Mouse (Mus musculus) heart, adult 2 months (tissue): ENCODE results near the gene Ank3. TPM values are rescaled to one million over a fixed set of nuclear protein-coding genes. Genes with fewer than 3 reads are reported as not detected.

Experiments used
- DNase-seq, 2 experiments: peaks; one replicate each; pipeline ENCODE4 v3.0.0; 2021
- H3K27ac ChIP-seq: fragments of 200-600 bp; 2 replicates; pipeline ENCODE4 v1.8.1; 2022
- H3K27me3 ChIP-seq: fragments of 200-500 bp; 2 replicates; pipeline ENCODE4 v1.6.1; 2012; ENCODE audit warnings: mild to moderate bottlenecking, low read length, inconsistent platforms, mixed read lengths; ENCODE audit not compliant: control insufficient read depth, insufficient read depth
- H3K36me3 ChIP-seq: fragments of 200-500 bp; 2 replicates; pipeline ENCODE4 v1.6.1; 2012; ENCODE audit warnings: low read length, inconsistent platforms; ENCODE audit not compliant: control insufficient read depth, insufficient read depth
- H3K4me1 ChIP-seq: fragments of 200-500 bp; 2 replicates; pipeline ENCODE4 v1.6.1; 2011; ENCODE audit warnings: low read length; ENCODE audit not compliant: control insufficient read depth, insufficient read depth
- H3K4me3 ChIP-seq: fragments of 200-600 bp; 2 replicates; pipeline ENCODE4 v1.8.1; 2022
- H3K79me2 ChIP-seq: fragments of 200-500 bp; replicated peaks from 2 replicates; pipeline ENCODE4 v1.6.1; 2012; ENCODE audit warnings: mild to moderate bottlenecking, inconsistent platforms, low read length, moderate library complexity, mixed read lengths; ENCODE audit not compliant: control insufficient read depth, insufficient read depth
- H3K9ac ChIP-seq: fragments of 200-500 bp; 2 replicates; pipeline ENCODE4 v1.6.1; 2012; ENCODE audit warnings: low read depth, mild to moderate bottlenecking, control low read depth, inconsistent platforms, low read length, mixed read lengths
- CTCF ChIP-seq: fragments of 200-600 bp; IDR thresholded peaks from 2 replicates; pipeline ENCODE4 v1.8.1; 2022; ENCODE audit warnings: antibody characterized with exemption, mild to moderate bottlenecking, moderate library complexity
- EP300 ChIP-seq: fragments of 200-500 bp; IDR thresholded peaks from 2 replicates; pipeline ENCODE4 v1.6.1; 2011; ENCODE audit warnings: low read depth, low read length, control low read depth; ENCODE audit not compliant: insufficient read depth
- POLR2A ChIP-seq: fragments of 200-500 bp; IDR thresholded peaks from 2 replicates; pipeline ENCODE4 v1.6.1; 2011; ENCODE audit warnings: mild to moderate bottlenecking, low read depth, low read length, control low read depth; ENCODE audit not compliant: insufficient read depth
- WGBS: fragments of 180-500 bp; shearing (Covaris S2); methylation state at CpG from one replicate; pipeline ENCODE4 v1.1.7; 2018; 5-methylcytosine and 5-hydroxymethylcytosine counted together
- intact Hi-C: fragments of 180-260 bp; cut with DNase I; formaldehyde crosslinking; loops from one replicate; pipeline ENCODE4 v1.15.1; 2025
- polyA plus RNA-seq: library from polyadenylated mRNA; depleted of rRNA; stranded (reverse); fragments of >200 nt; gene quantifications from 2 replicates; pipeline ENCODE4 v1.2.3, GENCODE M21; 2012
- total RNA-seq, 2 experiments: library from RNA; stranded (reverse); gene quantifications; 2 replicates each; pipeline ENCODE4 v1.2.3; 2021

The Ank3 gene
- total and polyA plus RNA-seq, 3 experiments = 16.8 to 80.3 (median 64.6) TPM

DNA sequence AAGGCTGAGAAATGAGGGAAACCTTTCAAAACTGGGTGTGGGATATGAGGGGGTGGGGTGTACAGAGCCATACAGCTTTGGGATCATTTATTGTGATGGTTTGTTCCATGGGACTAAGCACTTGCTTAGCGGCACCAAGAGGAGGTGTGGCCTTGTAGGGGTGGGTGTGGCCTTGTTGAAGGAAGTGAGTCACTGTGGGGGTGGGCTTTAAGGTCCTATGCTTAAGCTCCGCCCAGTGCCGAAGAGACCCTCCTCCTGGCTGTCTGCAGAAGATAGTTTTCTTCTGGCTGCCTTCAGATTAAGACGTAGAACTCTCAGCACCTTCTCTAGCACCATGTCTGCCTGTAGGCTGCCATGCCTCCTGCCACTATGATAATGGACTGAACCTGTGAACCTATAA, 9.1 kb upstream of the Ank3 start:
- 88% methylated on average over 4 of the region's 4 CpGs for WGBS
- intact Hi-C loops = no loop called here
- Histone ChIP-seq H3K27ac (no peak overlapping the region), H3K4me1 (no peaks in the 10 kb centered on the region; the same call in 1 of the 2 replicates), H3K36me3 (no peaks in the 10 kb centered on the region), H3K9ac (no peak overlapping the region), H3K27me3 (no peaks in the 10 kb centered on the region), H3K4me3 (no peak overlapping the region), H3K79me2 (no peaks in the 10 kb centered on the region)
- DNase-seq = no peak
- TF ChIP-seq EP300 (no peak), POLR2A (no peak), CTCF (no peak)

DNA sequence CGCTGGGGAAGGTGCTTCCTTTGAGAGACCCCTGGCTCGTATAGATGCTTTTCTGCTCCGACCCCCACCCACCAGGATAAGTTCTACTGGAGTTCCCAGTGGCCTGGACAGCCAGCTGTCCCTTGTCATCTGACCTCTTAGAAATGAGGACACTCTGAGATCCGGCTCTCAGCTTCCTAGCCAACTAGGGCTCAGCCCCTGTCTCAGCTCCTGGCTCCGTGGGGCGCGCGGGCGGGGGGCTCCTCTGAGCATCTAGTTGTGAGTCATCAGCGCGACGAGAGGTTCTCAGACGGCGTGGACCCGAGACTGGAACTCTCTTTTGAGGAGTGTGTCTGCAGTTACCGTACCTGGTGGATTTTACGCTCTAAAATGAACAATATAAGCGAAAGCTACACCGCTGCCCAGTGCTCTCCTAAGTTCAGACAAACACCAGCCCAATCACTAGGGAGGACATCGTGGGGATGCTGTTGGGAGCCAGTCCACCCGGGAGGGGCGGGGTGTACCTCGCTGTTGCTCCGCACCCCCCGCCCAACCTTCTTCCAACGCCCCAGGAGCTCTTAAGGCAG, 293 bp upstream of the Ank3 start:
- peak overlapping the region; percentile 59 for H3K4me3 ChIP-seq
- DNase-seq = peak; percentile 7 to 20
- H3K79me2 ChIP-seq = no peaks in the 10 kb centered on the region
- H3K9ac ChIP-seq = peak overlapping the region; percentile 38
- peaks cover 5% of the 10 kb centered on the region for H3K27me3 ChIP-seq
- no peaks in the 10 kb centered on the region for H3K36me3 ChIP-seq
- H3K4me1 ChIP-seq = no peaks in the 10 kb centered on the region; the same call in 1 of the 2 replicates
- TF ChIP-seq EP300 = no peak
- no peak for TF ChIP-seq CTCF
- no peak overlapping the region for H3K27ac ChIP-seq
- intact Hi-C loops = no loop called here
- 3% methylated on average over 26 of the region's 26 CpGs for WGBS

DNA sequence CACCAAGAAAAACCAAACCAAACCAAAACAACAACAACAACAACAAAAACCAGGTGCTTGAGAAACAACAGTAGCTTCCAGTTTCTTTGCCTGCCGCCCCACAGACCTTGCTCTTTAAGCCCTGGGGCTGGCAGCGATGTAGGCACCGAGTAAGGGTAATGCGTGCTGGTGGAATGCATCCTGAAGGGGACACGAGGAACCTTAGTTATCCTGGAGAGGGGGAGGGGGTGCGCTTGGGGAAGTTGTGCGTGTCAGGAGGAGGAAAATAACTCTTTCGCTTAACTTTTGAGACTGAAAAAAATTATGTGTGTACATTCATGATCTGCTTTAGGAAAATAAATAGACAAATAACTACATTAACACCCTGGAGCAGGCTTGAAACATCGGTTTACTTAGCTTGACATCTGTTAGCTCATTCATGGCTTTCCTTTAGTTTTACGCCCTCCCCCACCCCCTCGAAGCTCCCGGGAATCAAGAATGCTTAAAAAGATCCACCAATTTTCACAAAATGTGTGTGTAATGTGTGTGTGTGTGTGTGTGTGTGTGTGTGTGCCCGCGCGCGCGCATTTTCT, 1.3 kb downstream of the Ank3 start:
- H3K4me3 ChIP-seq = peak overlapping the region; percentile 59; the same call in 1 of the 2 replicates
- 13% methylated on average over 17 of the region's 17 CpGs for WGBS
- no peak overlapping the region for H3K27ac ChIP-seq
- no peak for DNase-seq
- TF ChIP-seq EP300 (no peak), CTCF (no peak), POLR2A (no peak)
- H3K36me3 ChIP-seq = no peaks in the 10 kb centered on the region
- no peak overlapping the region for H3K9ac ChIP-seq
- intact Hi-C loops = no loop called here
- H3K4me1 ChIP-seq = no peaks in the 10 kb centered on the region
- H3K27me3 ChIP-seq = peaks cover 5% of the 10 kb centered on the region
- no peaks in the 10 kb centered on the region for H3K79me2 ChIP-seq

DNA sequence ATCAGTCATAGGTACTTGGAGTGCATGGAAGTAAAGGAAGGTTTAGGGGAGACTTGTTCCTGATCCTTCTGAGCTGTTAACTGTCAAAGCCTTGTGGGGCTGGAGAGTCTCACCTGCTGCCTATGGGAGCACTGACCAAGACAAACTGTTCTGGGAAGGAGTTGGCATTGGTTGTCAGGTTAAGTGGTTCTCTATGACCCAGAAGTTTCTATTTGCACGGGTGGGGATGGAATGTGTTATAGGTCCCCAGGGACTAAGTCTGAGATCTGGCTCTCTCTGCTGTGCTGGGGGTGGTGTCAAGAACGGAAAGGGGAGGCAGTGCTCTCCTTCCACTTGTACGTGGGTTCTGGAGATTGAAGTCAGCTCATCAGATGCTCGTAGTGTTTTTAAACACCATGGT, 6.9 kb downstream of the Ank3 start:
- no peak overlapping the region for H3K27ac ChIP-seq
- no peak for DNase-seq
- WGBS = 47% methylated on average over 4 of the region's 4 CpGs
- TF ChIP-seq CTCF = no peak
- no peak for TF ChIP-seq EP300
- no peak for TF ChIP-seq POLR2A
- H3K36me3 ChIP-seq = no peaks in the 10 kb centered on the region
- no peaks in the 10 kb centered on the region for H3K27me3 ChIP-seq
- intact Hi-C loops = no loop called here
- H3K9ac ChIP-seq = no peak overlapping the region
- no peaks in the 10 kb centered on the region for H3K4me1 ChIP-seq
- no peak overlapping the region for H3K4me3 ChIP-seq
- H3K79me2 ChIP-seq = no peaks in the 10 kb centered on the region

DNA sequence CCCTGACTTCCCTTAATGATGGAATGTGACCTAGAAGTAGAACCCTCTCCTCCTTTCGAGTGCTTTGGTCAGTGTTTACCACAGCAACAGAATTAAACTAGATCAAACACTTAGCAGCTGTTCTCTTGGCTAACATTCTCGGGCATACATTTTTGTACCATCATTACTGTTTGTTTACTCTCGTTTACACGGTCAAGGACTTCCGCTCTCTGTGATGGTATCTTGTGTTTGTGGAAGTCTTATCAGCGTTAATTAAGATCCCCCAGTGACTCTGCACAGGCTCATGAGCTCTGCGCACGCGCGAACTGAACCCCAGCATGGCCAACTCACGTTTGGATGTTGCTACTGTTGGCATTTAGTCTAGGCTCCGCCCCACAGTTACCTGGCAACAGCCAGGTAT, 16.3 kb downstream of the Ank3 start:
- no peak overlapping the region for H3K4me3 ChIP-seq
- TF ChIP-seq POLR2A = no peak
- no peak for TF ChIP-seq CTCF
- TF ChIP-seq EP300 = no peak
- no peak for DNase-seq
- H3K27me3 ChIP-seq = no peaks in the 10 kb centered on the region; the same call in 1 of the 2 replicates
- no peak overlapping the region for H3K27ac ChIP-seq
- no peaks in the 10 kb centered on the region for H3K79me2 ChIP-seq
- no peaks in the 10 kb centered on the region for H3K4me1 ChIP-seq
- H3K9ac ChIP-seq = no peak overlapping the region
- intact Hi-C loops = no loop called here
- no peaks in the 10 kb centered on the region for H3K36me3 ChIP-seq
- WGBS = 39% methylated on average over 12 of the region's 12 CpGs

DNA sequence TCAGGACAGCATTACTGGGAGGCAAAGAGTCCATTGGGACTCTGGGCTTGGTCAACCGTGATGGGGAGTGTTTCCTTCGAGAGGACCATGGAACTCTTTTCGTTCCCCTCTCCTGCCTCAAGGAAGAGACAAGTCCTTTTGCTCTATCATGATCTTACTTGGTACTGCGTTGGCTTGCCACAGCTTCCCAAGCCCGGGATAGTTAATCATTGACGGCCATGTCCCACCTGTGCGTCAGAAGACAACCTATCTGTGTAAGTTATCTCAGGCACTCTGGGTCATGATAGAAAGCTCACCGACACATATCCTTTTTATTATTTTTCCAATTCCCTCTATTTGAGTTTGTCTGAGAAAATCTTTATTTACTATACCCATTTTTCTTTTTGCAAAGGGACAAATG, 20.1 kb downstream of the Ank3 start:
- H3K9ac ChIP-seq = no peak overlapping the region
- TF ChIP-seq POLR2A = no peak
- TF ChIP-seq CTCF = no peak
- TF ChIP-seq EP300 = no peak
- no peaks in the 10 kb centered on the region for H3K36me3 ChIP-seq
- H3K27me3 ChIP-seq = no peaks in the 10 kb centered on the region; the same call in 1 of the 2 replicates
- H3K27ac ChIP-seq = no peak overlapping the region
- no peaks in the 10 kb centered on the region for H3K79me2 ChIP-seq
- no peaks in the 10 kb centered on the region for H3K4me1 ChIP-seq
- intact Hi-C loops = no loop called here
- WGBS = 80% methylated on average over 8 of the region's 8 CpGs
- H3K4me3 ChIP-seq = no peak overlapping the region
- no peak for DNase-seq
